In the genomic region with DNA sequence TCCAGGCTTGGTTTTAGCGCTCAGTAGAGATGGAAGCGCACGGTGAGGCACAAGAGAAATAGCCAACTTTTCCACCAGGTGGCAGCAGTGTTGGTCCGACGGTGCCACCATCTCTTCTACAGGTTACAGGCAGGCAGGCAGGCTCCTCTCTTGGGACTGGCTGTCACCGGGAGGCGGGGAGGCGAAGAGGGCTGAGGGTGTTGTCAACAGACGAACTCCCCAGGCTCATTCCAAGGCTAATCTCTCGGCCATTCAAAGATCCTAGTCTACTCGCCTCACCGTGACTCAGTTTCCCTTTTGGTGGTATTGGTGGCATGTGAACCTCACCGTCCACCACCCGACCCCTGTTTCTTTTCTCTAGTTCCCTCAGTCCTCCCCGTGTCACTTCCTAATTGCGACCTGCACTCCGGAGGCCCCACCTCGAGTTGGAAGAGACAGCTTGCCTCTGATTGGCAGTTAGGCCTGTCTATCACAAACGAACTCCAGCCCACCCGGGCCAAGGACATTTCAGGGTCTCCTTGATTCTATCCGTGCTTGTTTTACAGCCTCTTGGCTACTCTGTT, we compare ENCODE assay signal across 8 mouse cellular contexts. TPM values are rescaled to one million over a fixed set of nuclear protein-coding genes. Genes with fewer than 3 reads are reported as not detected.
DNase-seq lines count a peak whose midpoint lies in the region; ATAC-seq lines count a peak whose summit lies in the region.

No protein-coding gene starts in this region.

- H3K36me3 ChIP-seq in hindbrain, embryonic 14.5 days (replicated peaks; ENCODE audit: control insufficient read depth, insufficient read depth): peaks cover 24% of the 10 kb centered on the region; the same call in 1 of the 2 replicates

- peak overlapping the region; percentile 42 for H3K9ac ChIP-seq in hindbrain, embryonic 14.5 days

- 0 out of 2 replicates have a peak overlapping the region, but pooled peaks have one; percentile 14 for H3K27ac ChIP-seq in hindbrain, embryonic 14.5 days

- H3K4me2 ChIP-seq in hindbrain, embryonic 14.5 days (replicated peaks): peak overlapping the region; percentile 61

- no peaks in the 10 kb centered on the region for H3K9me3 ChIP-seq in hindbrain, embryonic 14.5 days (ENCODE audit: control insufficient read depth, low read length)

- 0 out of 2 replicates have a peak, but pooled peaks cover 3% of the 10 kb centered on the region for H3K4me1 ChIP-seq in hindbrain, embryonic 14.5 days (replicated peaks; ENCODE audit: control insufficient read depth, insufficient read depth, low read length)

- ATAC-seq in hindbrain, embryonic 14.5 days (ENCODE audit: low FRiP score): peak; percentile 70

- peak; percentile 81 for DNase-seq in T-cell, adult 2 months (ENCODE audit: low spot score)
- peak; percentile 91 to 94 for DNase-seq in cerebellum, postnatal 14 days
- peak; percentile 70 to 75 for DNase-seq in frontal cortex, postnatal 25 days (ENCODE audit: low spot score in 2 of 2)
- DNase-seq in hindbrain, embryonic 14.5 days (ENCODE audit: low spot score): peak; percentile 86
- peak; percentile 80 to 82 for DNase-seq in layer of hippocampus, postnatal 14 days (ENCODE audit: low spot score in 2 of 2)
- DNase-seq in lung, postnatal 10 days: peak; percentile 88
- peak; percentile 95 for DNase-seq in retina, embryonic 14.5 days (ENCODE audit: low spot score)
- DNase-seq in thymus, postnatal 36 days: peak; percentile 80 to 81

- WGBS in hindbrain, embryonic 14.5 days: 2% methylated on average over 21 of the region's 21 CpGs

- peak overlapping the region; percentile 21 for H3K4me3 ChIP-seq in hindbrain, embryonic 14.5 days (replicated peaks; ENCODE audit: low read length)

- no peaks in the 10 kb centered on the region for H3K27me3 ChIP-seq in hindbrain, embryonic 14.5 days (ENCODE audit: control insufficient read depth, insufficient read depth, low read length)

RNA-seq across cellular contexts. Expression of gene 4930451I11Rik, which starts 0.7 kb away (rescaled TPM):
- polyA plus RNA-seq in hindbrain, embryonic 14.5 days (2014; fragmentation: Nextera tagmentation; extraction: Ambion mirVana): 0.74 TPM in 1 of 2 replicates, not detected in the other
- total RNA-seq in layer of hippocampus, postnatal 14 days (2021): not detected

RNA-seq across cellular contexts. Expression of gene Doc2a, which starts 15.1 kb away (rescaled TPM):
- 16.5 and 25.7 TPM in 2 replicates for polyA plus RNA-seq in hindbrain, embryonic 14.5 days (2014; fragmentation: Nextera tagmentation; extraction: Ambion mirVana)
- total RNA-seq in layer of hippocampus, postnatal 14 days (2021): 10 to 100 TPM; 22.8 to 25.8 TPM

RNA-seq across cellular contexts. Expression of gene Hirip3, which starts 29.7 kb away (rescaled TPM):
- 10.1 and 11.1 TPM in 2 replicates for polyA plus RNA-seq in hindbrain, embryonic 14.5 days (2014; fragmentation: Nextera tagmentation; extraction: Ambion mirVana)
- total RNA-seq in layer of hippocampus, postnatal 14 days (2021): 10 to 100 TPM; 27.6 to 34.7 TPM

RNA-seq across cellular contexts. Expression of gene Ino80e, which starts 30.1 kb away (rescaled TPM):
- 93.7 and 95.3 TPM in 2 replicates for polyA plus RNA-seq in hindbrain, embryonic 14.5 days (2014; fragmentation: Nextera tagmentation; extraction: Ambion mirVana)
- 10 to 100 TPM; 46.1 to 50.1 TPM for total RNA-seq in layer of hippocampus, postnatal 14 days (2021)

RNA-seq across cellular contexts. Expression of gene Fam57b, which starts 34.6 kb away (rescaled TPM):
- 53.2 and 54.7 TPM in 2 replicates for polyA plus RNA-seq in hindbrain, embryonic 14.5 days (2014; fragmentation: Nextera tagmentation; extraction: Ambion mirVana)
- 100 to 1,000 TPM; 109 to 112 TPM for total RNA-seq in layer of hippocampus, postnatal 14 days (2021)

Comparison
In these comparisons a context has a peak if more than half of its experiments do, and no peak if none do; other contexts are left out.
1. Peak in every context shown above with its lines: DNase-seq, ATAC-seq, H3K4me3 ChIP-seq and H3K27ac ChIP-seq.